Comparison of ENCODE assay signal across 33 mouse cellular contexts in genomic region chr5:9638612-9639011, GRCm38 (mm10).
"Had no signal": no experiment of that assay in that cellular context is flagged by ENCODE, and none has a peak within 500 bp of the region (broad histone marks: within the 10 kb centered on the region; RNA-seq: fewer than 3 reads in every experiment).

No protein-coding gene starts in this region.

- H3K27me3 ChIP-seq: heart, embryonic 13.5 days; heart, embryonic 15.5 days; hindbrain, embryonic 12.5 days; hindbrain, embryonic 13.5 days; hindbrain, embryonic 15.5 days; intestine, embryonic 15.5 days; kidney, embryonic 15.5 days had no signal

- DNase-seq: heart, postnatal 10 days; heart, postnatal 14 days; heart, postnatal 36 days; heart, postnatal 4 days; kidney, adult 11 months; kidney, adult 18-20 months; kidney, adult 2 months; kidney, adult 8-10 months; kidney, adult 9 months; kidney, postnatal 10 days; kidney, postnatal 14 days; kidney, postnatal 25 days; kidney, postnatal 36 days; kidney, postnatal 4 days; layer of hippocampus, adult 9-11 months; layer of hippocampus, postnatal 36 days had no signal

- H3K9me3 ChIP-seq: heart, embryonic 13.5 days; heart, embryonic 15.5 days; hindbrain, embryonic 10.5 days; hindbrain, embryonic 12.5 days; hindbrain, embryonic 15.5 days; intestine, embryonic 15.5 days; kidney, embryonic 15.5 days had no signal

- H3K4me2 ChIP-seq: heart, embryonic 13.5 days; heart, embryonic 15.5 days; hindbrain, embryonic 12.5 days; hindbrain, embryonic 13.5 days; hindbrain, embryonic 14.5 days; hindbrain, embryonic 15.5 days; intestine, embryonic 15.5 days; kidney, embryonic 15.5 days had no signal

- H3K4me1 ChIP-seq: heart, embryonic 13.5 days; heart, embryonic 15.5 days; hindbrain, embryonic 10.5 days; hindbrain, embryonic 12.5 days; hindbrain, embryonic 13.5 days; hindbrain, embryonic 15.5 days; intestine, embryonic 15.5 days; kidney, embryonic 15.5 days had no signal

- ATAC-seq: hindbrain, embryonic 16.5 days; hindbrain, postnatal 0 days; inflammation-experienced regulatory T-cells, adult 6 months; intestine, embryonic 15.5 days; intestine, embryonic 16.5 days; intestine, postnatal 0 days had no signal

- H3K4me3 ChIP-seq: heart, embryonic 13.5 days; heart, embryonic 15.5 days; hindbrain, embryonic 10.5 days; hindbrain, embryonic 12.5 days; hindbrain, embryonic 13.5 days; hindbrain, embryonic 15.5 days; intestine, embryonic 15.5 days; kidney, embryonic 15.5 days; layer of hippocampus, adult 2 months; left cerebral cortex, adult 2 months had no signal

- H3K9ac ChIP-seq: heart, embryonic 13.5 days; heart, embryonic 15.5 days; hindbrain, embryonic 12.5 days; hindbrain, embryonic 13.5 days; hindbrain, embryonic 14.5 days; hindbrain, embryonic 15.5 days; intestine, embryonic 15.5 days; kidney, embryonic 15.5 days had no signal

- H3K27ac ChIP-seq: heart, embryonic 13.5 days; heart, embryonic 15.5 days; hindbrain, embryonic 10.5 days; hindbrain, embryonic 12.5 days; hindbrain, embryonic 13.5 days; hindbrain, embryonic 14.5 days; hindbrain, embryonic 15.5 days; hindbrain, postnatal 0 days; intestine, embryonic 15.5 days; kidney, embryonic 15.5 days; kidney, postnatal 0 days; layer of hippocampus, adult 2 months; left cerebral cortex, adult 2 months had no signal

- H3K36me3 ChIP-seq: heart, embryonic 13.5 days; heart, embryonic 15.5 days; hindbrain, embryonic 10.5 days; hindbrain, embryonic 12.5 days; hindbrain, embryonic 13.5 days; hindbrain, embryonic 15.5 days; intestine, embryonic 15.5 days; kidney, embryonic 15.5 days had no signal
